Mouse (Mus musculus) cerebellum, postnatal 25 days (tissue): Measurements from ENCODE around the gene Ppp1r9a.

Experiments
- DNase-seq, 2 experiments: peaks; one replicate each; pipeline ENCODE4 v3.0.0; 2021; ENCODE audit warnings: mixed read lengths in 2 of 2

Gene Ppp1r9a

DNA sequence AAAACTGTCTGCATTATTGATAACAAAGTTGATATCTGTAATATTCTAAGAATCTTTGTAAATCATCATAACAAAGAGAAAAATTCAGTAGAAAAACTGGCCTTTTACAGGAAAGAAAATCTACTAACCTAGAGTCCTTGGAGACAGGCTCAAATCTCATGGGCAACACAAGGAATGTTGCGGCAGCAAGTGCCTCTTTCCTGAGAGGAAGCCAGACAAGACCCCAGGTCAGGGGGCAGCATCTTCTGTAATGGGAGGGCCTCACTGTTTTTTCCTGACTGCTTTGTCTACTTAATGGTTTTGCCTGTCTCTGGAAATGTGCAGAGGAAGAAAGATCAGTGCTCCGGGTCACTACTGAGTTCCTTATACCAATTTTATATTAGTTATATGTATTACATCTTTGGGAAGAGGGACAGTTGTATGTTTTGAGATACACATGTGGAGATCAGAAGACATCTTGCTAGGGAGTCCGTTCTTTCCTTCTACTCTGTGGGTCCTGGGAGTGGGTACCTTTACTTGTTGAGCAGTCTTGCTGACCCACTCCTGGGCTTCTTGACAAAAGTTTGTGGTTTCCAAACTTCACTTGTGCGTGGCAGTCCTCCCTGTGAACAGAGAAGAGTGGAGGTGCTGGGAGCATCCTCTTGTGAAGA is 151.9 kb downstream of the Ppp1r9a start:
- DNase-seq: no peak

- DNase-seq: no peak
These were observed 172.0 kb downstream of the Ppp1r9a start for GRCm38 (mm10) chr6:5074736-5075135.

DNA sequence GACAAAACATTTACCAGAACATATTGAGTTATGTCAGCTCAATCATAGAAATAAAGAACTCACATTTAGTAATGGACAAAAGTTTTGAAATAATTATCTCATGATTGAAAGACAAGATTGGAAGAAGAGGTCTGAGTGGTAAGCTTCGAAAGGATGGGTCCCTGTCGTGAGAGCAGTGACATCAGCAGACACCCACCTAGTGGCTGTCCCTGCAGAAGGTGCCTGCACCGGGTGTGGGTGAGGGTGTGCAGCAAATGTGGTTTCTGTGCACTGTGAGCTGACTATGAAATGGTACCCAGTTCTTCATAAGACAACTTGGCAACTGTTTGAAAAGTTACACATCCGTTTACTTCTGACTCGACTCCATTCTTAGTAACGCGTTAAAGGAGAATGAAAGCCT is 173.0 kb downstream of the Ppp1r9a start:
- DNase-seq: no peak

DNA sequence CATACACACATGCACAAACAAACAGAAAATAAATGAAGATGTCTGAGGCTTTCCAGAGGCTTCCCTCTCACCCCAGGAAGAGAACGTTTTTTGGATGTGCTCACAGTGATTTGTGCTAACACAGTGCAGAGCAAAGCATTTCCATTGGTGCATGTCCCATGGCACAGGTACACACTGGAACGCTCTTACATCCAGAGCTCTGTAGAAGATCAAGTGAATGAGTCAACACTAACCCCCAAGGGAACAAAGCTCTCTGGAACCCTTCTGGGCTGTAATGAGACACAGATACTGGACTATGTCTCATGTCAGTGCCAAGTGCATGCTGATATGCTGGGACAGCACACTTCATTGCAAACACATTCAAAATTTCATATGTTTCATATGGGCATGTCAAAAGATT is 175.3 kb downstream of the Ppp1r9a start:
- no peak for DNase-seq

DNA sequence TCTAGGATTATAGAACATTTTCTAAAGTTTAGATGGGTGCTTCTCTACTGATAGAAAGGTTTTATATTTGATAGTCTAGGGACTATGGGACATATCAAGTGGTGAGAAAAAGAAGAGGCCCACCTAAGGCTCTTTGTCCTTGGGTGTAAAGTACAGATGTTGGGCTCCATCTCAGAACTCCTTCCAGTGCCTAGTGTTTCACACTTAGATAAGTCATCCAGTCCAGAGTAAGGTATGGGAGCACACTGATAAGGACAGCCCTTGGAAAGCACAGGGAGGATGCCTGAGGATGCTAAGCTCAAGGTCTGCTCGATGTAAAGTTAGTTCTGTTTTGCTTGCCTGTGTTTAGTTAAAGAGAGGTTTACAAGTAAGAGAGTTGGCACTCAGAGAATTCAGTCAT is 176.4 kb downstream of the Ppp1r9a start:
- DNase-seq: no peak

DNA sequence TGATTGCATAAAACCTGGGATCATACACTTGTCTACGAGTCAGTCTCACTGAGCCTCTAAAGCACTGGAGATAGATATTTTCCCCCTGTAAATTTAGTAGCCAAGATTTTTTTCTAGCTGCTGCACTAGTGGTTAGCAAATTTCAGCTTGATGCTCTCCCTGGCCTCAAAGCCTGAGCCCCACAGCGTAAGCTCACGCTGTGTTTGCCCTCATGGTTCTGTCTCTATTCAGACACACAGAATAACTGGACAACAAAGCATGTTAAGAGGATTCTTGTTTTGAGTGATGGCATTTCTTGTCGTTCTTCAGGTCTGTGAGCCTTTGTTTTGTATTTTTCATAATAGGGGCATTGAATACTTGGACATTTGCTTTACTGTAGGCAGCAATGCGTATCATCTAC is 177.4 kb downstream of the Ppp1r9a start:
- no peak for DNase-seq

- no peak for DNase-seq
These were observed 177.8 kb downstream of the Ppp1r9a start for GRCm38 (mm10) chr6:5080496-5080895.

DNA sequence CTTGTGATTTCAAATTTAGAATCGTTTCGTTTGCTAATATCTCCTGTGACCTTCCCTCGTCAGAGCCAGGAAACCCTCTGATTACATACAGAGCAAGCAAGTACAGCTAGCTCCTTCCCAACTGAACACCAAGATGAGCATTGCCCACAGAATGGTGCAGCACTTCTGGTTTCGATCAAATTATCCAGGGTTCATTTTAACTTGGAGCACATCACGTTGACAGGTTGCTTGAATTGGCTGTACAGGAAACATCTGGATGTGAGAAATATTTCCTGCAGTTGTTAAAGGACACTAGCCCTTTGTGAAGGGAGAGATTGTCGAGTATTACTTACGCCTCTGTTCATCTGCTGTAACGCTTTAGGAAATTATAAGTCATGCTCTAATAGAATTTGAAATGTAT is 178.4 kb downstream of the Ppp1r9a start:
- no peak for DNase-seq

- no peak for DNase-seq
These were observed 179.4 kb downstream of the Ppp1r9a start for GRCm38 (mm10) chr6:5082144-5082543.

- no peak for DNase-seq
These were observed 180.0 kb downstream of the Ppp1r9a start for GRCm38 (mm10) chr6:5082740-5083139.

GRCm38 (mm10) chr6:5083957-5084356 is 181.2 kb downstream of the Ppp1r9a start:
- no peak for DNase-seq

DNA sequence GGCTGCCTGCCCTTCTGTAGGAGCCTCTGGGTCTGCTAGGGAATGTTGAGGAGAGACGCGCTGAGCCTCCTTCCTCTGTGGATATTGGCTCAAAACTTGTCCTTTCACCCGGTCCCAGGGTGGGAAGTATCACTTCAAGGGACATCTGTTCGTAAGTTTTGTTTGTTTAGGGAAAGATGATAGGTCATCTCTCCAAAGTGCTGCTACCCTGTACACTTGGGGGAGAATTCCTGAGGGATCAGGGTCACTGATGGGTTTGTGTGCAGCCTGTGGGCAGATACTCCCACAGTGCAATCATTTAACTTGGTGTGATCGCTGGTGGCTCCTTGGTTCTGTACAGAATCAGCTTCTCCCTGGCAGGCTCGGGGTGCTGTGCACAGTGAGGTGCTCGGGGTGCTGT is 189.2 kb downstream of the Ppp1r9a start:
- DNase-seq: no peak

- DNase-seq: no peak
These were observed 190.1 kb downstream of the Ppp1r9a start for GRCm38 (mm10) chr6:5092795-5093194.

DNA sequence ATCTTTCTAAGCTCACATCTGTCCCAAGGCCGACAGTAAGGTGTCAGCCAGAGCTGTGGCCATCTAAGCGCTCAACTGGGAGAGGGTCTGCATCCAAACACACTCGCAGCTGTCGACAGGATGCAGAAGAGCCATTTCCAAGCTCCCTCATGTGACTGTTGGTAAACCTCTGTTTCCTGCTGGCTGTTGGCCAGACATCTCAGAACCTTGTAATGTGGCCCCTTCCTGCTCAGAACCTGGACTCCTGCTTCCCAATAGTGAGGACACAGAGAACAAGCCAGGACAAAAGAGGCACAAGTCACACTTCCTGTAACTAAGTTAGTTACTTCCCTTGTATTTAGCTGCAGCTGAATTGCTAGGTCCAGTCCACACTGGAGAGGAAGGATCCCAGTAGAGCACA is 190.8 kb downstream of the Ppp1r9a start:
- DNase-seq: peak in 1 of 2 experiments; percentile 19

GRCm38 (mm10) chr6:5095365-5095973 is 192.8 kb downstream of the Ppp1r9a start:
- DNase-seq: no peak

GRCm38 (mm10) chr6:5097309-5097708 is 194.6 kb downstream of the Ppp1r9a start:
- no peak for DNase-seq

DNA sequence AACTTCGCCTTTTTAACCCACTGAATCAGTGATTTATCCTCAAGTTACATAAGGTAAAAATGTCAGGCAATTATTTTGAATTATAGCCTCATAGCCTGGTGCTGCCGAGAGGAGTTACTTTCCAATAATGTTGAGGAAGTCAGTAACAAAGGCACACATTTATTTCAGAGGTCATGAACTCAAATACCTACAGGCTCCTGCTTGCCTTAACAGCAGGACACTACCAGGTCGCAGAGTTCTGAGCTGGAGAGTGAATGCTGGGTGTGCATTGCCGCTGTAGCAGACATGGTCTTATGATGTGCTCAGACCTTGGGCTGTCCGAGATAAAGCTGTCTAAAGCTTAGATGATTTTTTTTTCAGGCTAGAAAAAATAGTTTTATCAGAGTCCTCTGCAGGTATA is 196.6 kb downstream of the Ppp1r9a start:
- no peak for DNase-seq

DNA sequence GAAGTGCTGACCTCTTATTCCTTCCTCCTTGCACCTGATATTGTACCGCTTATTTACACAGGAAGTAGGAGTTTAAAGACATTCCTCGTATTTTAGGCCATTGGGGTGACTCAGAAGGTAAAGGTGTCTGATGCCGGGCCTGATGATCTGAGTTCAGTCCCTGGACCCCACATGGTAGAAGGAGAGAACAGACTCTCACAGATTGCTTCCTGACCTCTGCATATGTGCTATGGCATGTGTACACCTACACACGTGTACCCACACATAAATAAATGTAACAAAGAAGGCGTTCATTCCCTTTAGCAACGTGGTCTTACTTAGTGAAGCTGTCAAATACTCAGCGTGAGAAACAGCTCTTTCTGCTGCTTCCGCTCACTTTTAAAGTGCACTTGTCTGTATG is 197.1 kb downstream of the Ppp1r9a start:
- DNase-seq: no peak

GRCm38 (mm10) chr6:5100347-5100746 is 197.6 kb downstream of the Ppp1r9a start:
- no peak for DNase-seq

DNA sequence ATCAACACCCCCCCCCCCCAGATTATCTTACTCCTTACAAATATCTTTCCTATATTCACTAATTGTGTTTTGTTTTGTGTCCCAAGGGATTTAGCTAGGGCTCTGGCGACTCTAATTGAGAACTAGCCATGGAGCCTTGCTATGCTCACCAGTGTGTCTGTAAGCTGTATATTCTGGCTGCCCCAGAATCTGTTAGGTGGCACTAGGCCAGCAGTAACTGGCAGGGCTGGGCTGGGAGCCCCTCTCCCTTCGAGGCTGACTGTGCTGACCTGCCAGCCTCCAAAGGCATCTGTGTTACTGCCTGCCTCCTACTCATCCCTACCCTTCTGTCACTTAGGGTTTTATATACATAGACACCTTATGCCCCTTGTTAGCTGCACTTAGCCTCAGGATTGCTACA is 200.0 kb downstream of the Ppp1r9a start:
- peak; percentile 26 to 46 for DNase-seq

DNA sequence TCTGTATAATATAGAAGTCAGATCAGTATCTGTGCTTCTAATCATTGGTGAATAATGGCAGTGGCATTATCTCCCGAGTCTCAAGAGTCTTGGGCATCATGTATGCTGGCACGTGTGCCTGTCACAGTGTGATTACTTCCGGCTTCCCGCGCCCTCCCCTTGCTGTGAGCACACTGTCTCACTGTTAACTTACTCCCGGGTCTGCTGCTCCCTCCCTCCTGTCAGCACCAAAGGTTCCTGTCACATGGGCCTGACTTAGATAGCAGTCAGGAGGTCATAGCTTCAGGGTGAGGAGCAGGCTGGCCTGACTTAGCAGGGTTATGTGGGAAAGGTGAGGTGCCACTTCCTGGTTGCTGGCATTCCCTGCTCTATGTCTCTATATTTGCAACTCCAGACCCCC is 201.1 kb downstream of the Ppp1r9a start:
- DNase-seq: no peak

- DNase-seq: no peak
These were observed 201.5 kb downstream of the Ppp1r9a start for GRCm38 (mm10) chr6:5104238-5104637.

GRCm38 (mm10) chr6:5108494-5108893 is 205.8 kb downstream of the Ppp1r9a start:
- DNase-seq: no peak

DNA sequence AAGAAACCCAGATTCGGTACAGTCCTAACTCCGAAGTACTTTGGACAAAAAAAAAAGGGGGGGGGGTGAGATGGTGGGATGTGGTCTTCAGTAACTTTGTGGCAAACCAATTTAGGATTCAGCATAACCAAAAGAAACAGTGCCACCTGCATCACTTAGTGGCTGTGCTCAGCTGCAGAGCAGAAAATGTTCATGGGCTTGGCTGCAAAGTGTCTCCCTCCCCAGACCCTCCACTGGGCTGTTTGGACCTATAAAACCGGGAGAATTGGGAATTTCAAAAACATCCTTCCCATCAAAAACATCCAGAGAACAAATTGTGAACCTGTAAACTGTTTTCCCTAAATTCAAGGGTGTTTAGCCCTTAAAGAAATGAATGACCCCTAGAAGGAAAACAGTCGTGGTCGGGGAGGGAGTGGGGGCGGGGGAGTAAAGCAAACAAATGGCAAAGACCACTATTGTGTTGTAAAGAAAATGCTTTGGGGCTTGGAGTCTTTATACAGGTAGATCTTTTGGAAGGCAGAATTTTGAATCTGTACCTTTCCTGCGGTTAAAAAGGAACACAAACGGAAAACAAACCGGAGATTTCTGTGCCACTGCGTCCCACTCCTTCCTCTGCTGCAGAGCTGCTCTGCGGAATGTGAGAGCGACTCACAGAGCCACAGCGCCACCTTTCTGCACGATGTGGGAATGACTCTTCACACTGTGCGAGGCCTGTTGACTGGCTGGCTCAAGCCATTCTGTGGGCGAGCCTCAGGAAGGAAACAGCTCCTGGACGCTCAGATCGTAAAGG is 207.4 kb downstream of the Ppp1r9a start:
- peak; percentile 93 to 94 for DNase-seq
